Mouse (Mus musculus): ENCODE results near the gene Cyp3a25. TPM values are rescaled to one million over a fixed set of nuclear protein-coding genes. Genes with fewer than 3 reads are reported as not detected.

Cyp3a25 gene
- not detected for total RNA-seq (2023)

GRCm38 (mm10) chr5:146009509-146009908, at the start of gene Cyp3a25:
Gene Cyp3a25 (minus strand): TSS chr5:146009618.

Other genes starting within 250 kb of the Cyp3a25 start
- gene Cyp3a44, start 203.7 kb downstream of the Cyp3a25 start, total RNA-seq (2023): not detected
- not detected for gene Cyp3a11, start 129.7 kb downstream of the Cyp3a25 start, total RNA-seq (2023)
- gene Cyp3a59, start 69.6 kb upstream of the Cyp3a25 start, total RNA-seq (2023): not detected
- not detected for gene Gm5565, start 150.9 kb upstream of the Cyp3a25 start, total RNA-seq (2023)
- not detected for gene Gm6309, start 161.1 kb upstream of the Cyp3a25 start, total RNA-seq (2023)
- gene 1700001J03Rik, start 175.7 kb upstream of the Cyp3a25 start, total RNA-seq (2023): 1 to 10 TPM; 1.3 to 1.7 TPM
- gene Rnf6, start 211.9 kb upstream of the Cyp3a25 start, total RNA-seq (2023): 10 to 100 TPM; 35.6 to 37.3 TPM
- 10 to 100 TPM; 19.3 to 23.7 TPM for gene Cdk8, start 221.6 kb upstream of the Cyp3a25 start, total RNA-seq (2023)

Data from neutrophil, adult 59 days (primary cell).